Mouse (Mus musculus) adrenal gland, adult 8-10 months (tissue): Measurements from ENCODE around the gene Ptch2. TPM values are rescaled to one million over a fixed set of nuclear protein-coding genes. Genes with fewer than 3 reads are reported as not detected.
A peak's percentile ranks its signal among the peaks of the same experiment; 100 is the strongest.

Source experiments
- DNase-seq: peaks from one replicate; pipeline ENCODE4 v3.0.0; 2022
- total RNA-seq, 4 experiments: library from RNA; stranded (reverse); gene quantifications; 2 replicates each; pipeline ENCODE4 v1.2.4; 2022

Ptch2 gene
- total RNA-seq, 4 experiments from 2014 or later, result 3.8 to 9.0 (median 8.3) TPM

DNA sequence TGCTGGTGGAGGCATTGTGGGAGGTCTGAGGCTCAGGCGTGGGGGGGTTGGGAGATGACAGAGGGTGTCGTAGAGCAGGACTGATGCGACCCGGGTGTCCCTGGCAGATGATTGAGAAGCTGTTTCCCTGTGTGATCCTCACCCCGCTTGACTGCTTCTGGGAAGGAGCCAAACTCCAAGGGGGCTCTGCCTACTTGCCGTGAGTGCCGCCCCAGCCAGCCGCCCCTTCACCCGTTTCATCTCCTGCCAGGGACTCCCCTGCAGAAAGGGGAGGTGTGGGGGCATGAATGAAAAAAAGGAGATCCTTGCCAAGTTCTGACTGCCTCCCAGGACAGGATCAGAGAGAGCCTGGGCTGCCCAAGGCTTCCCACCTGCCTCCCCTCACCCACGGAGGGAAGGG lies 9.3 kb downstream of the Ptch2 start:
- DNase-seq, result no peak

DNA sequence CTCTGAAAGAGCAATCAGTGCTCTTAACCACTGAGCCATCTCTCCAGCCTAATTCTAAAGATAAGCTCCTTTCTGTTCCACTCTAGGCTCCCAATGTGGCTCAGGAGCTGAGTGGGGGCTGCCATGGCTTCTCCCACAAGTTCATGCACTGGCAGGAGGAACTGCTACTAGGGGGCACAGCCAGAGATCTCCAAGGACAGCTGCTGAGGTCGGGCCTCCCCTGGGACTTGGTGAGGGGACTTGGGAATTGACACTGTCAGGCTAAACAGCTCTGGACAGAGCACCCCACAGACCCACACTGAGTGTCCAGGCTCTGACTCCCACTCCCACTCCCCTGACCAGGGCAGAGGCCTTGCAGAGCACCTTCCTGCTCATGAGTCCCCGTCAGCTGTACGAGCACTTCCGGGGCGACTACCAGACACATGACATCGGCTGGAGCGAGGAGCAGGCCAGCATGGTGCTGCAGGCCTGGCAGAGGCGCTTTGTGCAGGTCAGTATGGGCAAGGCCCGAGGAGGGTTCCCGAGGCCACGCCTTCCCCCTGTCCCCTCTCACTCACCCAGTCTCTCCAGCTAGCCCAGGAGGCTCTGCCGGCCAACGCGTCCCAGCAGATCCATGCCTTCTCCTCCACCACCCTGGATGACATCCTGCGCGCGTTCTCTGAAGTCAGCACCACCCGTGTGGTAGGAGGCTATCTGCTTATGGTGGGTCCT lies 12.1 kb downstream of the Ptch2 start:
- DNase-seq, result no peak

DNA sequence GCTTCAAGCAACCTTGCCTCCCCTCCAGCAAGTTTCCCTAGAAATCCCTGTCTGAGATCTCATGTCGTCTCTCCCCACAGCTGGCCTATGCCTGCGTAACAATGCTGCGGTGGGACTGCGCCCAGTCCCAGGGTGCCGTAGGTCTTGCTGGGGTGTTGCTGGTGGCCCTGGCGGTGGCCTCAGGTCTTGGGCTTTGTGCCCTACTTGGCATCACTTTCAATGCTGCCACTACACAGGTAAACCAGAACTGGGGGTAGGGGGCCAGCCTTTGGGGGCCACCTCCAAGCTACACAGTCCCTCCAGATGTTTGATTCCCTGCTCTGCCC lies 12.6 kb downstream of the Ptch2 start:
- DNase-seq, result no peak

DNA sequence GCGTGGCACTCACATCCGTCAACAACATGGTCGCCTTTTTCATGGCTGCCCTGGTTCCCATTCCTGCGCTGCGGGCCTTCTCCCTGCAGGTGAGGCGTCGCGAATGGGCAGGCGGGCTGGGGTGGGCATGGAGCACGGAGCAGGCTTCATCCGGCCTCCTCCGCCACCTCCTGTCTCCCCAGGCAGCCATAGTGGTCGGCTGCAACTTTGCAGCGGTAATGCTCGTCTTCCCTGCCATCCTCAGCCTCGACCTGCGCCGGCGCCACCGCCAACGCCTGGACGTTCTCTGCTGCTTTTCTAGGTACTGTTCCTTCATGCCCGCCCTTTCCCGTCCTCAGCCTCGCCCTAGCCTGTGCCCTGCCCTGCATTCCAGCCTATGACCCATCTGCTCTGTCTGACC lies 13.5 kb downstream of the Ptch2 start:
- no peak for DNase-seq

DNA sequence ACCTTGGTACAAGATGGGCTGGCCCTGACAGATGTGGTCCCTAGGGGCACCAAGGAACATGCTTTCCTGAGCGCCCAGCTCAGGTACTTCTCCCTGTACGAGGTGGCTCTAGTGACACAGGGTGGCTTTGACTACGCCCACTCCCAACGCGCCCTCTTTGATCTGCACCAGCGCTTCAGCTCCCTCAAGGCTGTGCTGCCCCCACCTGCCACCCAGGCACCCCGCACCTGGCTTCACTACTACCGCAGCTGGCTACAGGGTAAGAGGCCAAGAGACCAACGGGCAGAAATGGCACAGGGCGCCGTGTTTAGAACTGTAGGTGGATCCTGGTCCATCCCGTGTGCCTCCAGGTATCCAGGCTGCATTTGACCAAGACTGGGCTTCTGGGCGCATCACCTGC lies 14.4 kb downstream of the Ptch2 start:
- DNase-seq, result no peak

DNA sequence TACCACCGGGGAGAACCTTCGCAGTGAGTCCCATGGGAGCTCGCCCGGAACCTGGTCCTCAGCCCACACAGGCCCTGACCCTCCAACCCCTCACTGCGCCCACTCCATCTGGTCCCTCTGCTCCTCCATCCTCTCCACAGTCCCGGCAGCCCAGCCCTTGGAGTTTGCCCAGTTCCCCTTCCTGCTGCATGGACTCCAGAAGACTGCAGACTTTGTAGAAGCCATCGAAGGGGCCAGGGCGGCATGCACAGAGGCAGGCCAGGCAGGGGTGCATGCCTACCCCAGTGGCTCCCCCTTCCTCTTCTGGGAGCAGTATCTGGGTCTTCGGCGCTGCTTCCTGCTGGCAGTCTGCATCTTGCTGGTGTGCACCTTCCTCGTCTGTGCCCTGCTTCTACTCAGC lies 15.1 kb downstream of the Ptch2 start:
- DNase-seq, result no peak

DNA sequence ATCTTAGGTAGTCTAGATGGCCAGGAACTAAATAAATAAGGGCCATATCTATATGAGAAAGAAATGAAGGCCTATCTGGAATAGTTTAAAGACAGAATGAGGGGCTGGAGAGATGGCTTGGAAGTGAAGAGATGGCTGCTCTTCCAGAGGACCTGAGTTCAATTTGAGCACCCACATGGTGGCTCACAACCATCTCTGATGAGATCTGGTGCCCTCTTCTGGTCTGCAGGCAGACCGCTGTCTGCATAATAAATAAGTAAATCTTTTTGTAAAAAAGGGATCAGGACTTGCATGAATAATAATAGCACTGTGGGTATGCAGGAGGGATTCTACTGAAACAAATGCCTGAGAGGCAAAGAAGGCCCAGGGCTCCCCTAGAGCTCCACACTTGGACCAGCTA lies 17.4 kb downstream of the Ptch2 start:
- no peak for DNase-seq

DNA sequence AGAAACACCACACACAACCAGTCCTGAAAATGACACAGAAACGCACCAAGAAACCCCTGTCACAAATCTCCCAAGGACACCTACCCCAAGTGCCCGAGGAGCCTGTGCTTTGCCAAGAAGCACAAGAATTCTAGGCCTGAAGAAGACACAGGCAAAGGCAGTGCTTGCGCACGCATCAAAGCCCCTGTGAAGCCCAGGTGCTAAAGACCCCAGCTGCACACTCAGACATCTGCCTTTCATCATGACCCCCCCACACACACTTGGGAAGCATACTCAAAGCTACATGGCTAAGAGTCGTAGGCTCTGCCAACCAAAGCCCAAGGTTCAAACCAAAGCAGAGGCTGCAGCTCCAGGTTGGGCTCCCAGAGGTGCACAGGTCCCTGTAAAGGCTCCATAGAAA lies 19.7 kb downstream of the Ptch2 start:
- no peak for DNase-seq

DNA sequence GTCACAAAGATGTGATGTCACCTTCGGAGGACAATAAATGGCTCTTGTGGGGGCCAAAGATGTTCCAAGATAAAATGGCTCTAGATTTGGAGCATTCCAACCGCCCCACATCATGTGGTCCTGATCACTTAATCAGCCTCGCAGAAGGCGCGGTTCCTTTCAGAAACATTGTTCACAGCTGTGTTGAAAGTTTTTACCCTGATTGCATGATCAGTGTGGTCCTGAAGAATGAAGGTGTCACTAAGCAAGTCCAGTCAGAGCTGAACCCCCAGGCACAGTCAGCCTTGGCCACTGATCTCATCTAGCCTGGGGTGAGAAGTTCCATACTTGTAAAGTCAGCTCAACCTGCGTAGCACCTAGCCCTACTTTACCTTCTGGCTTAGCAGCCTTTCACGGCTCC lies 22.1 kb downstream of the Ptch2 start:
- no peak for DNase-seq

DNA sequence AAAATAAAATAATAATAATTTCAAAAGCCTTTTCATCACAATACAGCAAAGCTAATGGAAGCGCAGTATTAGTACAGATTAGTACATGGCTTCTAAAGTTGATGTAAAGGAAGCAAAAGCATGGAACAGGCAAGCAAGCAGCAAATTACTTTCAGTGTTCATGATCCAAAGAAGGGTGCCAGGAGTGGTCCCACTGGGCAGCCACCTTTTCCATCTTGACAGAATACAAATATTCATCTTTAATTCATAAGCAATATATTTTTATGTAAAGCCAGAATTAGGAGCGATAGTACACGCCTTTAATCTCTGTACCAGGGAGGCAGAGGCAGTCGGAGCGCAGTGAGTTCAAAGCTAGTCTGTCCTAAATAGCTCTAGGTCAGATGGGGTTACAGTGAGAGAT lies 23.8 kb downstream of the Ptch2 start:
- DNase-seq, result no peak

DNA sequence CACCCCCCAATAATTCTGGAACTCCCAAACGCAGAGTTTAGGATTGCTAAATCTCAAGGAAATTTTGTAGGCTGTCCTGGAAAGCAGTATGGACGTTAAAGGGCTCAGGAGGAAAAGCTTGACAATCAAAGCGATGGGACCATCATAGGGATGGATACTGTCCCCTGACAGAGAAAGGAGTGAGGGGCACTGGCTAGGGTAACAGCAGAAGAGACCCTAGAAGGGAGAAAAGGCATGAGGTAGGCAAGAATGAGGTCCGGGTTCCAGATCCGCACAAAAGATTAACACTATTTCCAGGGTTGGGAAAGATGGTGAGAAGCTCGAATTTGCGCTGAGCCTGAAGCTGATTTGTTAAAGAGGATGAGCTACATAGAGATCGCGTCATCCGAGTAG lies 24.2 kb downstream of the Ptch2 start:
- DNase-seq, result no peak

DNA sequence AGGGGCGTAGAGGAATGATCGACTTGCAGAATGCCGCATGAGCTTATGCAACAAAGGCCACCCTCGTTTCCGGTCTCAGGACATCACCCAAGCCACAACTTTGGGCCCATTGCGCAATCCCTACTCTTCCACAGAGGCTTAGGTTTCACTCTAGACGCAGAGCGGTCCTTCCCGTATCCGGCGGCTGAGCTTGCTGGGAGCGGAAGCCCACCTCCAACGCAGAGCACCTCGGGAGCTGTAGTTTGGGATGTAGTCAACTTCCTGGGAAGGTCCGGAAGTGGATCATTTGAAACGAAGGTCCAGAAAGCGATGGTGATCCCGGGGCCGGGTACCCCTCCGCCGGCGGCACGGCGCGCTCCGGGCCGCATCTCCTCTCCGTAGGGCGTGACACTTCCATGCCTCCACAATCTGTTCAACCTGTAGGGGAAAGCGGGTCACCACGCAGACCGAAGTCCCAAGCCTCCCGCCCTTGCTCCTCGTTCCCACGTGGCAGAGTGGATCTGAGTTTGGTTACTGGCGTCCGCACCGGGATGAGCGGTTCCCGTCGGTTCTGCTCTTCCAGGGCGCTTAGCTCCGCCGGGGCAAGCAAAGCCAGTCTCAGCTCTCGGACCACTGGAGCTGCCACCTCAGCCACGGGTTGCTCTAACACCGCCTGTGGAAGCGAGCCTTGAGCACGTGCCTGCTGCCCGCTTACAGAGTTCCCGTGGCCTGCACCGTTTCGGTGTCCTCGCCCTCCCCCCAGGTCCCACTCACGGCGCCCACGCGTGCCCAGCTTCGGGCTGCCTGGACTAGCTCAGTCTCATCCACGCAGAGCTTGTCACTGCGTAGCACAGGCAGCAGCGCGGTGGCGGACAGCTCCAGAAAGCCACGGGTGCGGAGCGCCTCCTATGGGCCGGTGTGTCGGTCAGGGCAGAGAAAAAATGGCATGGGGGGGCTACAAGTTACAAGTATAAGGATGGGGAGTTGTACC lies 24.9 kb downstream of the Ptch2 start:
- DNase-seq, result peak; percentile 98

DNA sequence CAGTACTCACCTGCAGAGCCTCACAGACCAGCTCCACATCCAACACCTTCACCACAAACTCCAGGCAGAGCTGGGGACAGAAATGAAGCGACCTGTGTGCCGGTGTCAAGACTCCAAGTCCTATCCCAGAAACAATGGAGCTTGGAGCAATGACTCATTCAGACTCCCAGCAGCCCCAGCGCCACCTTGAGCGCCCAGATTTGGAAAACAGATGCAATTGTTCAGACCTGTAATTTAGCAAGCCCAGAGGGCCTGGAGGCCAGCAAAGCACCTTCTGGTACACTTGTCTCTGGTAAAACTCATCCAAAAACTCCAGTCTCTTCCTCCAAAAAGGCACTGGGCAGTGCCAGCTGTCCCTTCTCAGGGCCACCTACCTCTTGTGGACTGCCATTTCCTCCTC lies 26.3 kb downstream of the Ptch2 start:
- DNase-seq, result no peak

DNA sequence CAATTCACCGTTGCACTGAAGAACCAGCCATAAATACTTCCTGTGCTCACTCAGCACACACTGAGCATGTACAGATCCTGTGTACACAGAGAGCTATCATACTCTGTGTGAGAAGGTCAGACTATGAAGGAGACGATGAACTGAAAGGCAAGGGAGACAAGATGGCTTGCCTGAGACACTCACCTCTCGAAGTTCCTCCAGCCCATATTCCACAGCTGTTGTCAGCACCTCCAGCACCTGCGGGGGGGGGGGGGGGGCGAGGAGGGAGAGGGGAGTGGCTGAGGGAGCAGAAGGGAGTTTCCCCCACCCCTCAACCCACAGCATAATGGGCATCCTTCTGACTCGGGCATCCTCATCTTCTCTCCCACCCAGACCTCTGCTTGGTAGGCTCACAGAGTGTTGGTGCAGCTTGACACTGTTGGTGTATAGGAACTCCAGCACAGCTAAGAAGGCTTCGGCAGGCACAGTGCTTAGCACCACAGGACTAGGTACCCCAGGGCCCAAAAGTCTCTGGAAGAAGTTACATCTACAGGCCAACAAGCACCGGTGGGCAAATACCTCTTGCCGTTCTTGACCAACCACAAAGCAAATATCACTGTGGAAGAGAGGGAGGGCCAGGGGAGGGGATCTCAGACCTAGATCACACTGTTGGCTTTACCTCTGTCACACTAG lies 27.8 kb downstream of the Ptch2 start:
- no peak for DNase-seq

DNA sequence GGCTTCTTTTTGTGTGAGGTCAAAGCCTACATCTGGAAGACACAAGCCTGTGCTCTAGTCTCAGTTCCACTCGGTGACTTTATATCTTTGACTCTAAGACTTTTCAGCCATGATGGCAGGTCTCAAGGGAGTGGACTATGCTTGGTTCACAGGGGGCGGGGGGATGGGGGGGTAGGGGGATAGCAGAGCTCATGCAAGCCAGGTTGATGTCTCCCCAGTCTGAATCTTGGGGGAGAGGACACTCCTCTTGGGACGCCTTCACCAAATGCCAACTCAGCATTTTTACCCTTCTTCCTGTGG lies 28.3 kb downstream of the Ptch2 start:
- no peak for DNase-seq

DNA sequence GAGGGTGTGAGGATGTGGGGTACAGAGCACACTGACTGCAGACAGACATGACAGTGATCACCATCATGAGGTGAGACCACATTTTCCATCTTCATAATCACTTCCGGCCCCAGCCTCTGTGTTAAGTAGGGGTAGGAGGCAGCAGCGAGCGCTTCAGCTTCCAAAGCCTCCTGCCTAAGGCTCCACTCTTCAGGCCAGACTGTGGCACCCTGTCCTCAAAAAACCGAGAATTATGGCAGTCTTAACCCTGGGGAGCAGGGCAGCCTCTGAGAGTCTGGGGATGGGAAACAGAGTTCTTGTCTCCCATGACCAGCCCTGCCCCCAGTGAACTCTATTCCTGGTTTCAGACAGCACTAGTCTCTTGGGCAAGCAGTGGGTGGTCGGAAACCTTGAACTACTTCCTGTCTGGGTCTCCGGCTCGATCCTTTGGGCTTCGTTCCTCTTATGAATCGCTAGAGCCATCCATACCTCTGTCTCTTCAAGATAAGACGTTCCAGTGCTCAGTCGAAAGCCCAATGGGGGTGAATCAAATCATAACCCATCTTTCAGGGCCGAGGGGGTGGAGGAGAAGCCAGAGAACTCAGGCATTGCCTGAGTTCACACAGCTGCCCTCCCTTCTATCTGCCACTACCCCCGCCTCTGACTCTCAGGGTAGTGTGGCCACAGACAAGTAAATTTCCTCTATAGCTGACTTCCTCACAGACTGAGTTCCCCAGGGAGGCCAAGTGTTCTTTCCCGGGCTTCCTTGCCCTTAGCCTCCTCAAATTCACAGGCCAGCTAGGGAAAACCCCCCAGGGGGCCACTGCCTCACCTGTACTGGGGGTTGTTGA lies 28.9 kb downstream of the Ptch2 start:
- DNase-seq, result no peak

DNA sequence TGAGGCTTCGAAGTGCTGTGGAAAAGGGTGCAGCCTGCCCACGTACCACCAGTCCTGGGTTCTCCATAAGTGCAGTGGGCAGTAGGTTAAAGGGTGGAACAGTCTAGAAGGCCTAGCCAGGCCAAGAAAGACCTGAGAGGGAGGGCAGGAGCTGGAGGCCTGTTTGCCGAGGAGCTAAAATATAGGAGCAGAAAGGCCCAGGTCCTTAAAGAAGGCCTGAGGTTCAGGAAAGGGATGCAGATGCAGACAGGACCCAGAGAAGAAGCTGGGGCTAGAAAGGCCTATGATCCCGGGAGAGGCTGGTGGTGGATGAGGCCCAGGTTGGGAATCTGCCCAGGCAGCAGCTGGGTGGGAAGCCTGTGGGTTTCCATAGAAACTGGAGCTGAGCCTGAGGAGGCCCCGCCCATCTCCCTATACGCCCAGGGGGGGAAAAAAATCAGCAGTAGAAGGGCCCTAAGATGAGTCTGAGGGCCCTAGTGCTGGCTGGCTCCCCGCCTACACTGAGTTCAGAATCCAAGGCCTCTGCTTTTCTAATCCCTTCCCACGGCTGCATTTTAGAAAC lies 29.6 kb downstream of the Ptch2 start, which contains the start of gene Btbd19:
TSS of gene Btbd19 (minus strand) at position 378 of the 562 bp plus-strand sequence.
- DNase-seq, result no peak

DNA sequence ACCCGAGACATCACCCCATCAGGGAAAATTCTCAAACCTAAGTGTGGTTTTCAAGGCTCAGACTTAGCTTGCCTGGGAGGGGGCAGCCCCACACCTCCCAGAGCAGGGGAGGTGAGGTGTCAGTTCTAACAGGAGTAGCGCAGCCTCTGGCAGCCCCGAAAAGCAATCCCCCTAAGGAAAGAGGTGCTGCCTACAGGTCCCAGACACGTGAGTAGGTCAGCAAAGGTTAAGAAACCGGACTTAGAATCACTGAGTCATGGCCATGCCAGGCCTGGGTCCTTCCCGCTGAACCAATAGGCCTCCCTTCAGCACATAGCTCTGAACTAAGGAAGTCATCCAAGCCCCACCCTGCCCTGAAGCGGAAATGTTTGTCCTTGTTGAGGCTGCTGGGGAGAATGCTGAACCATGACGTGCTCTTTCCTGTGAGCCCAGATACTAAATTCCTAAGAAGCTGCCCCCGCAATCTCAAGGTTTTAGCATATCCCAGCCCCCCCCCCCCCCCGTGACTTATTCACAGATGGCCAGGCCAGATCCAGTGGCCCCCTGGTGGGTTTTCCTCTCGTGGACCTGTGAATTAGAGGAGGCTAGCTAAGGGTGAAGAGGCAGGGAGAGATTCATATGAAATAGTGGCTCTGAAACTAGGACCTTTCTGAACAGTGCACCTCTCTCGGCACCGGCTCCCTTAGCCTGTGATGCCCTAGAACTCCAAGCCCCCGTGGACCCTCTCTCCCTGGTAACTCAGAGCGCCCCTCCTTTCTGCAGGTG lies 30.2 kb downstream of the Ptch2 start:
- DNase-seq, result peak; percentile 83

DNA sequence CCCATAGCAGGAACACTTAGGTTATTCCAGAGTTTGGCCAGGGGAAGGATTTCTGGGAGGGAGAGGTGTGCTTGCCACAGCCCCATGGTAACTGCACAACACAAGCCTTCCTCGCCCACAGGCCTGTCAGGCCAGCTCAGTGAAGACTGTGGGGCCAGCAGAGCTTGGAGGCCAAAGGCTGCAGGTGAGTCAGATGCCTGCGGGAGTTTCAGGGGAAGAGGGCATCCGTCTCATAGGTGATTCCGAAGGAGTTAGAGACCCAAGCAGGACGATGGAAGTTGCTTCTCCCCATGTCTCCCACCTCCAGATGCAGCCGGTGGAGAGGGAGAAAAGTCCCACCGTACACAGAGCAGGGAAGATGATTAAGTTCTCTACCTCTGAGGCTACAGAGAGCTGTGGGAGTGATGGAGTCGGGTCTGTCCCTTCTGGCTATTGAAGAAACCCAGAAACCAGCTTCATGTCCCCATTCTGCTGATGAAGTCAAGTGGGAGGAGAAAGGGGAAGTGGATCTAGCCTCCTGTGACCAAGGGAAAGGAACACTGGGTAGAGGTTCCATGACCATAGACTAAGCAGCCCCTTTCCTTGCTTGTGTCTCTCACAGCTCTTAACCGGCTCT lies 30.9 kb downstream of the Ptch2 start, which contains the start of gene Tctex1d4:
TSS of gene Tctex1d4 (plus strand) at position 120 of the 616 bp plus-strand sequence.
- DNase-seq, result no peak

DNA sequence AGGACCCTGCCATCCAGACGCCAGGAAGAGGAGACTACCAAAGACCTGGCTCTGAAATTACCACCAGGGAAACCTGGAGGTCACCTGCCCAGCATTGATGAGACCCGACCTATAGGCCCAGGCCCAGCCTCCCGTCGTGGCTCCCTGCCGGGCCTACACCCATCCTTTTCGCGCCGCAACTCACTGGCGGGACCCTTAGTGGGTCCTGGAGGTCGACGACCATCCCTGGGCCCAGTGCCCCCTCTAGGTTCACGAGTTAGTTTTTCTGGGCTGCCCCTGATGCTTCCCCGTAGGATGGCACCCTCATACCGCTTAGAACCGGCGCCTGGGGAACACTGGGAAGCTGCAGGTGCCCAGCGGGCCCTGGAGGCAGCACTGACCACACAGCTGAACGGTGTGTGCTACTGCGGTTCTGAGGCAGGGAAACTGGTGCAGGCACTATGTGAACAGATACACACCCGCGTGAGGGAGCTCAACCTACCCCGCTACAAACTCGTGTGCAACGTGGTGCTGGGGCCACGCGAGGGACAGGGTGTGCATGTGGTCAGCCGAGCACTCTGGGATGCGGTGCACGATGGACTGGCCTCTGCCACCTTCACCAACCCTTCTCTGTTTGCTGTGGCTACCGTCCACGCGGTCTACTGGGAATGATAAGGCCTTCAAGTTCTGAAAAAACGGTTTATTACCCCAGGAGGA lies 32.3 kb downstream of the Ptch2 start:
- no peak for DNase-seq
